ENCODE assay signal across 7 mouse cellular contexts in genomic region chr5:31048763-31049641, GRCm38 (mm10). TPM values are rescaled to one million over a fixed set of nuclear protein-coding genes. Genes with fewer than 3 reads are reported as not detected.
DNase-seq lines count a peak whose midpoint lies in the region; ATAC-seq lines count a peak whose summit lies in the region.

TSS of gene Slc5a6 (minus strand) at chr5:31048924.

- H3K27me3 ChIP-seq in forebrain, embryonic 12.5 days = no peaks in the 10 kb centered on the region
- H3K27me3 ChIP-seq in hindbrain, embryonic 14.5 days (ENCODE audit: control insufficient read depth, insufficient read depth, low read length) = no peaks in the 10 kb centered on the region

- peaks cover 7% of the 10 kb centered on the region; the same call in 1 of the 2 replicates for H3K36me3 ChIP-seq in forebrain, embryonic 12.5 days (replicated peaks)
- peaks cover 11% of the 10 kb centered on the region for H3K36me3 ChIP-seq in hindbrain, embryonic 14.5 days (replicated peaks; ENCODE audit: control insufficient read depth, insufficient read depth)

- ATAC-seq in forebrain, embryonic 12.5 days (ENCODE audit: low FRiP score) = peak; percentile 10; the same call in 1 of the 2 replicates
- peak; percentile 35; the same call in 1 of the 2 replicates for ATAC-seq in hindbrain, embryonic 14.5 days (ENCODE audit: low FRiP score)

- peak; percentile 86 for DNase-seq in NIH3T3 (ENCODE audit: low read depth)
- peak; percentile 55 for DNase-seq in c-Kit-positive CD71-positive TER-119-negative erythroid progenitor cells, embryonic 14.5 days (ENCODE audit: low read depth)
- peak; percentile 66 for DNase-seq in hindbrain, embryonic 14.5 days (ENCODE audit: low spot score)
- DNase-seq in layer of hippocampus, postnatal 36 days = peak; percentile 17 to 24
- peak; percentile 48 for DNase-seq in lung, postnatal 25 days (ENCODE audit: low spot score)
- peak; percentile 73 for DNase-seq in retina, embryonic 14.5 days (ENCODE audit: low spot score)

- H3K9ac ChIP-seq in forebrain, embryonic 12.5 days = peak within 1 kb of the TSS; percentile 79
- peak within 1 kb of the TSS; percentile 85 for H3K9ac ChIP-seq in hindbrain, embryonic 14.5 days

- H3K4me2 ChIP-seq in forebrain, embryonic 12.5 days = peak within 1 kb of the TSS; percentile 62
- peak within 1 kb of the TSS; percentile 83 for H3K4me2 ChIP-seq in hindbrain, embryonic 14.5 days (replicated peaks)

- WGBS in forebrain, embryonic 12.5 days = under 1% methylated on average over 23 of the region's 23 CpGs
- under 1% methylated on average over 23 of the region's 23 CpGs for whole genome bisulfite sequencing in hindbrain, embryonic 14.5 days

- H3K27ac ChIP-seq in forebrain, embryonic 12.5 days = peak within 1 kb of the TSS; percentile 91
- H3K27ac ChIP-seq in hindbrain, embryonic 14.5 days = peak within 1 kb of the TSS; percentile 94

- no peaks in the 10 kb centered on the region for H3K9me3 ChIP-seq in forebrain, embryonic 12.5 days
- no peaks in the 10 kb centered on the region for H3K9me3 ChIP-seq in hindbrain, embryonic 14.5 days (ENCODE audit: control insufficient read depth, low read length)

- peak within 1 kb of the TSS; percentile 66 for H3K4me3 ChIP-seq in forebrain, embryonic 12.5 days (replicated peaks)
- peak within 1 kb of the TSS; percentile 57 for H3K4me3 ChIP-seq in hindbrain, embryonic 14.5 days (replicated peaks; ENCODE audit: low read length)

- peaks cover 10% of the 10 kb centered on the region for H3K4me1 ChIP-seq in forebrain, embryonic 12.5 days
- H3K4me1 ChIP-seq in hindbrain, embryonic 14.5 days (replicated peaks; ENCODE audit: control insufficient read depth, insufficient read depth, low read length) = peaks cover 11% of the 10 kb centered on the region

RNA-seq across cellular contexts. Expression of gene Slc5a6, which starts in this region (rescaled TPM):
- polyA plus RNA-seq in forebrain, embryonic 12.5 days (2016; fragmentation: Nextera tagmentation; extraction: Ambion mirVana) = 11.1 and 12.1 TPM in 2 replicates
- 20.5 and 24.5 TPM in 2 replicates for polyA plus RNA-seq in hindbrain, embryonic 14.5 days (2014; fragmentation: Nextera tagmentation; extraction: Ambion mirVana)
- 10 to 100 TPM; 13.7 to 14.2 TPM for total RNA-seq in layer of hippocampus, postnatal 36 days (2021)

Comparison
In these comparisons a context has a peak if more than half of its experiments do, and no peak if none do; other contexts are left out.
1. Peak in every context shown above with its lines: DNase-seq, ATAC-seq, H3K4me3 ChIP-seq and H3K27ac ChIP-seq.
2. DNase-seq: peak in every context shown above with its lines; median percentile 86 in NIH3T3; 73 in retina, embryonic 14.5 days; 66 in hindbrain, embryonic 14.5 days; 55 in c-Kit-positive CD71-positive TER-119-negative erythroid progenitor cells, embryonic 14.5 days; 48 in lung, postnatal 25 days; 20 in layer of hippocampus, postnatal 36 days.